Mouse (Mus musculus) neural tube, embryonic 11.5 days (tissue): ENCODE results near the gene Ptprm. TPM values are rescaled to one million over a fixed set of nuclear protein-coding genes. Genes with fewer than 3 reads are reported as not detected.
A peak's percentile ranks its signal among the peaks of the same experiment; 100 is the strongest.

Experiments
- ATAC-seq: fragments of 200-750 bp; cut with Nextera tagmentation; 2 replicates; pipeline ENCODE4 v1.8.0; 2017; ENCODE audit warnings: moderate number of reproducible peaks, mild to moderate bottlenecking, moderate TSS enrichment, moderate library complexity; ENCODE audit not compliant: insufficient read depth, low FRiP score, low TSS enrichment
- DNase-seq: peaks from one replicate; pipeline ENCODE4 v3.0.0-alpha.2; 2015; ENCODE audit warnings: low spot score
- H3K27ac ChIP-seq: fragments of 300-500 bp; sonication (generic); 2 replicates; pipeline ENCODE4 v1.5.1; 2014; ENCODE audit warnings: low read depth, mild to moderate bottlenecking, low read length
- H3K27me3 ChIP-seq: fragments of 300-500 bp; sonication (generic); 2 replicates; pipeline ENCODE4 v1.6.1; 2014; ENCODE audit warnings: mild to moderate bottlenecking, low read length, mixed read lengths; ENCODE audit not compliant: control insufficient read depth, insufficient read depth
- H3K36me3 ChIP-seq: fragments of 300-500 bp; sonication (generic); 2 replicates; pipeline ENCODE4 v1.6.1; 2014; ENCODE audit warnings: mild to moderate bottlenecking, low read length, moderate library complexity, mixed read lengths; ENCODE audit not compliant: control insufficient read depth, insufficient read depth
- H3K4me1 ChIP-seq: fragments of 300-500 bp; sonication (generic); 2 replicates; pipeline ENCODE4 v1.6.1; 2014; ENCODE audit warnings: low read length, mixed read lengths; ENCODE audit not compliant: control insufficient read depth, insufficient read depth
- H3K4me2 ChIP-seq: fragments of 300-500 bp; sonication (generic); 2 replicates; pipeline ENCODE4 v1.6.1; 2014; ENCODE audit warnings: low read depth, mild to moderate bottlenecking, moderate library complexity
- H3K4me3 ChIP-seq: fragments of 300-500 bp; sonication (generic); 2 replicates; pipeline ENCODE4 v1.5.1; 2014; ENCODE audit warnings: low read depth, low read length
- H3K9ac ChIP-seq: fragments of 300-500 bp; sonication (generic); 2 replicates; pipeline ENCODE4 v1.6.1; 2014; ENCODE audit warnings: mild to moderate bottlenecking, low read length
- H3K9me3 ChIP-seq: fragments of 300-500 bp; sonication (generic); 2 replicates; pipeline ENCODE4 v1.6.1; 2016; ENCODE audit warnings: low read length; ENCODE audit not compliant: control insufficient read depth
- WGBS: fragments of 180-500 bp; shearing (Covaris S2); extraction: QIAGEN DNeasy Blood & Tissue Kit; methylation state at CpG from one replicate; pipeline ENCODE4 v1.1.7; 2014; 5-methylcytosine and 5-hydroxymethylcytosine counted together
- polyA plus RNA-seq: library from polyadenylated mRNA; unstranded; fragments of >200 nt; fragmentation: Nextera tagmentation; extraction: Ambion mirVana; gene quantifications from 2 replicates; pipeline ENCODE4 v1.2.1, GENCODE M21; 2014

Ptprm gene
- polyA plus RNA-seq, 1 experiment from 2014 or later = 12.7 TPM

DNA sequence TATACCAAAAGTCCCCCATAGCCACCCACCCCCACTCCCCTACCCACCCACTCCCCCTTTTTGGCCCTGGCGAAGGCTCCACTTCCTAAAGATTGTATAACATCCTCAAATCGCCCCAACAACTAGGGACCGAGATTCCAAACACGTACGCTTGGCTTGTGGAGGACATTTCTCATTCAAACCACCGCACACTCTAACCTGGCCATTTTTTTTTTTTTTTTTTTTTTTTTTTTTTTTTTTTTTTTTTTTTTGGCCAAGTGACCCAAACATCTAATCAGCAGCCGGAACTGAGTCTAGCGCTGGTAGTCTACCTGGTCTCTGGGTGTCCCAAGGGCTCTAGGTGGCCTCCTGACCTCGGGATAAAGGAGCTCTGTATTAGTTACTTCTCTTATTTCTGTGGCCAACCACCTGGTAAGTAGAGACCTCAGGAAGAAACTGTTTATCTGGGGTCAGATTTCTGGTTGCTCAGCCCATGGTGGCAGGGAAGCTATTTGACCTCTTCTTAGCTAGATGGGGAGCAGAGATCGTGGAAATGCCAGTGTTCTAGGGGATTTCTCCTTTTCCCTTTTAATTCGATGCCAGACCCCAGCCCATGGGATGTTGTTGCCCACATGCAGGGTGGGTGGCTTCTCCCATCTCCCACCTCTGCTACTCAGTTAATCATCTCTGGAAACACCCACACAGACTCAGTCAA is 9.3 kb upstream of the Ptprm start:
- H3K4me2 ChIP-seq = no peak overlapping the region
- no peaks in the 10 kb centered on the region for H3K4me1 ChIP-seq
- H3K27ac ChIP-seq = no peak overlapping the region
- no peaks in the 10 kb centered on the region for H3K27me3 ChIP-seq
- H3K36me3 ChIP-seq = no peaks in the 10 kb centered on the region
- no peak for DNase-seq
- no peak overlapping the region for H3K9ac ChIP-seq
- H3K4me3 ChIP-seq = no peak overlapping the region
- 82% methylated on average over 11 of the region's 11 CpGs for WGBS
- ATAC-seq = no peak
- H3K9me3 ChIP-seq = no peaks in the 10 kb centered on the region

DNA sequence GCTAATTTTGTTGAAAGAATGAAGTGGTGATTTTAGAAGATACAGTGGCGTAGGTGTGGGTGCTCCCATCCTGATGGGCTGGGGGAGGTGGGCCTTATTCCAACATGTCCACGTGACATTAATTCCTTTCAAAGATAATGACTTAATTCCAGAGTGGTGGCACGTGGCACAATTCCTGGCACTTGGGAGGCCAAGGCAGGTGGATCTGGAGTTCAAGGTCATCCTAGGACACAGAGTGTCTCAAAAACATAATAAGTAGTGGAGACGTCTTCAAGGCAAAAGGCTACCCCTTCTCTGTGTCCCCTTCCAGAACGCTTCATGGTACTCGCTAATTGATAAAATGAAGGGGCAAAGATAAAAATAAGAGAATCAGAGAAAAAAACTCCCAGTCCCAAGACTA is 7.9 kb upstream of the Ptprm start:
- ATAC-seq (no peak), DNase-seq (no peak)
- no peak overlapping the region for H3K4me2 ChIP-seq
- no peaks in the 10 kb centered on the region for H3K27me3 ChIP-seq
- H3K9ac ChIP-seq = no peak overlapping the region
- H3K9me3 ChIP-seq = no peaks in the 10 kb centered on the region
- no peaks in the 10 kb centered on the region for H3K36me3 ChIP-seq
- no peak overlapping the region for H3K27ac ChIP-seq
- H3K4me1 ChIP-seq = no peaks in the 10 kb centered on the region
- WGBS = 90% methylated on average over 6 of the region's 6 CpGs
- no peak overlapping the region for H3K4me3 ChIP-seq

DNA sequence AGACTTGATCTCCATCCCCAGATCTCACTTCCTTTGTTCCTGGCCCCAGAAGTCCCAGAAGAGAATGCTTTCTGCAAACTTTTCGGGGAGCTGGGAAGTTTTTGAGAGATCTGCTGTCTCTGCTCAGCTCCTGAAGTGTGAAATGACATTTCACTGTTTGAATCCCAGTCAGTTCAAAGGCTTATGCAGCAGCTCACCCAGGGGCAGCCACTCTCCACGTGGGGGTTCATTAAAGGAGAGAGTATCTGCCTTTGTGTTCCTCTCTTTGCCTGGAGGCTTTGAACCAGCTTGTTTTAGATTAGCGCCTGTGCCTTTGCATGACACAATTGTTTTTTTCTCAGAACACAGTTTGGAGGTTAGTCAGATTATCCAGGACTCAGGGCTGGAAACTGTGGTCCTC is 6.3 kb upstream of the Ptprm start:
- 11% methylated on average over 3 of the region's 3 CpGs for WGBS
- Histone ChIP-seq H3K27me3 (no peaks in the 10 kb centered on the region), H3K36me3 (no peaks in the 10 kb centered on the region), H3K27ac (no peak overlapping the region), H3K9ac (no peak overlapping the region), H3K4me3 (no peak overlapping the region), H3K9me3 (no peaks in the 10 kb centered on the region), H3K4me2 (no peak overlapping the region), H3K4me1 (no peaks in the 10 kb centered on the region)
- ATAC-seq = no peak
- DNase-seq = no peak

DNA sequence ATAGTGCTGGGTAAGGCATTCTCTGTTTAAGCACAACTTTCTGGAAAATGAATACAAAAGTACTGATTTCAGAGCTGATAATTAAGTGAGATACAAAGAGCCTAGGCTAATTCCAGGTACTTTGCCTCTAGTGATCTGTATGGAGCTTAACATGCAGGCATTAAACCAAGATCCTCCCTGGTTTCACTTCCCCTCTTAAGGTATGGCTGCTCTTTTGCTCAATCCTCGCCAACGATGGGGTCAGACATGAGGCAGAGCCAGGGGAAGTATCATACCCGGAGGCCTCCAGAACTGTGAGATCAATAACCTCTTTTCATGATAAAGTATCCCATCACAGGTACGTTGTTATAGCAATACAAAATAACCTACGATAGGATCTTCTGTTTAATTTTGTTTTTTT is 5.3 kb upstream of the Ptprm start:
- Histone ChIP-seq H3K27ac (no peak overlapping the region), H3K4me3 (no peak overlapping the region), H3K27me3 (no peaks in the 10 kb centered on the region), H3K9me3 (no peaks in the 10 kb centered on the region), H3K9ac (no peak overlapping the region), H3K4me1 (0 out of 2 replicates have a peak, but pooled peaks cover 2% of the 10 kb centered on the region), H3K4me2 (no peak overlapping the region), H3K36me3 (no peaks in the 10 kb centered on the region)
- DNase-seq (no peak), ATAC-seq (no peak)
- 94% methylated on average over 5 of the region's 5 CpGs for WGBS

DNA sequence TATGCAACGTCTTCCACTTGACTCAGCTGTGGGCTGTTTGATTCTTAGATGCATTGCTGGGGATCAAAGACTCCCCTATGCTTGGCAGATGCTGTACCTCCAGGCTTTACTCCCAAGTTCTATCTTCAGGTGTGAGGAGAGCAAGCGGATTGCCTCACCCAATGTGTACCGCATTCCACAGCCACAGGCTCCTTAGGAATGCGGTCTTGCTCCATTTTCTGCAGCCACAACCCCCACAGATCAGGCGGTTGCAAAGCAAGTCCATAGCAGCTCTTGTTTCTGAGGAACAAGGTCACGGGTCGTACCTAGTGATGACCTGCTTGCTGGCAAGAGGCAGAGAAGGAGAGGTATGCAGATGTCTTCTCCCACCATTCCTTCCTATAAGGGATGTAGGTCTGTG is 4.3 kb upstream of the Ptprm start:
- WGBS = 87% methylated on average over 7 of the region's 7 CpGs
- Histone ChIP-seq H3K27ac (no peak overlapping the region), H3K27me3 (no peaks in the 10 kb centered on the region), H3K9ac (no peak overlapping the region), H3K9me3 (no peaks in the 10 kb centered on the region), H3K4me3 (no peak overlapping the region), H3K4me1 (0 out of 2 replicates have a peak, but pooled peaks cover 2% of the 10 kb centered on the region), H3K36me3 (no peaks in the 10 kb centered on the region), H3K4me2 (no peak overlapping the region)
- DNase-seq (no peak), ATAC-seq (no peak)

DNA sequence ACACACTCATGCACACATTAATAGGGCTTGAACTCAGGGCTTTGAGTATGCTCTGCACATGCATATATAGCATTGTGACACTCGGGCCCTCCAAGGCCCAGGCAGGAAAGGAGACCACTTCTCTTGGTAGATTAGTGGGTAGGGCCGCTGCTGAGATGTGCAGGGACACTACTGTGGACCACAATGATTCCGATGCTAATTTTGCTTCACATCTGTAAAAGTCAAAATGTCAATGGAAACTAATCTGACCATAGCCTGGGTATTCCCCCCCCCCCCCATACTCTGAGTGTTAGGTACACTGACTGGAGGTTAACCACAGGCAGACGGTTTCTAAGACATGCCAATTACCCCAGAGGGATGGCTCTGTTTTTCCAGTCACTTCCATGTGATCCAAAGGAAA is 2.9 kb upstream of the Ptprm start:
- H3K4me3 ChIP-seq = no peak overlapping the region
- no peak for DNase-seq
- no peaks in the 10 kb centered on the region for H3K36me3 ChIP-seq
- 85% methylated on average over 4 of the region's 4 CpGs for WGBS
- no peak overlapping the region for H3K27ac ChIP-seq
- 0 out of 2 replicates have a peak, but pooled peaks cover 2% of the 10 kb centered on the region for H3K4me1 ChIP-seq
- H3K9me3 ChIP-seq = no peaks in the 10 kb centered on the region
- no peaks in the 10 kb centered on the region for H3K27me3 ChIP-seq
- no peak for ATAC-seq
- H3K9ac ChIP-seq = no peak overlapping the region
- no peak overlapping the region for H3K4me2 ChIP-seq

DNA sequence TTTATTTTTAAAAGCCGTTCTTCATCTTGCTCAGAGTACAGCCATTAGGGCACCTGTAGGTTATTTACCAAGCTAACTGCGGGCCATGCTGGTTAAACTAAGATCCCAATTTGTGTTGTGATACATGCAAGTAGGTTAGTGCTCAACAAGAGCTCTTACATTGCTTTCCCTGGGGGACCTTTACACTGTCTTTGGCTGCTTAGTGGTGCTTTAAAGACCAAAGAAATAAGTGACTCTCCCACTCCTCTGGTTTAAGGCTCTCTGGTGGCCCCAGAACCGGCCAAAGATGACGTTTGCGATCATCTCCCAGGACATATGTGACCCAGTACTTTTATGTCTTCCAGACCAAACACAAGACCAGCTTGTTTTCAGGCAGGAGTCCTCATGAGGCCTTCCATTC is 994 bp upstream of the Ptprm start:
- no peak for ATAC-seq
- Histone ChIP-seq H3K9ac (no peak overlapping the region), H3K36me3 (no peaks in the 10 kb centered on the region), H3K27me3 (no peaks in the 10 kb centered on the region), H3K4me1 (0 out of 2 replicates have a peak, but pooled peaks cover 2% of the 10 kb centered on the region), H3K4me2 (peak overlapping the region; percentile 95), H3K4me3 (no peak overlapping the region), H3K27ac (no peak overlapping the region), H3K9me3 (no peaks in the 10 kb centered on the region)
- WGBS = 33% methylated on average over 5 of the region's 5 CpGs
- peak; percentile 17 for DNase-seq

DNA sequence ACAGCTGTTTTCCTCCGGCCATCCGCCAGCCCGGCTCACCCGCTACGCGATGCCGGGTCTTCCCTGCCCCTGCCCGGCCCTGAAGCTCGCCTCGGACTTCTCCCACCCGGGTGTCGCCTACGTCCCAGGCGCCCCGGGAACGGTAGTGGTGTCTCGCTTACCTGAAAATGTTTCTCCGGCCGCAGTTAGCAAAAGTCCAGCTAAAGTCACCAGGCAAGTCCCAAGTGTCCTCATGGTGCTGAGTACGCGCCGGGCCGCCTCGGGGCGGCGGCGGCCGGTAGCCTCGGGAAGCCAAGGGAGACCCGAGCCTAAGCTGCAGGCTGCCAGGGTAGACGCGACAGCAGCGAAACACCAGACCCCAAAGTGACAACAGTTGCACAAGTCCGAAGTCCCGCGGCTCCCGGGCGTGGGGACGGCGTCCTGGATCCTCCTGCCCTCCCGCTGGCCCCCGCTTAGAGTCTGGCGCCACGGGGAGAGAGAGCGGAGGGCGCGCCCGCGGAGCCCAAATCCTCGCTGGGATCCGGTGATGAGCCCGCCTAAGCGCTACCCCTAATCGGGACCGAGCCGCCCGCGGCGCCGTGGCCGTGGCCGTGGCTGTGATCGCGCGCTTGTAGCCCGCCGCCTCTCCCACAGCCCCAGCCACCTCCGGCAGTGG is 334 bp downstream of the Ptprm start:
- Histone ChIP-seq H3K36me3 (no peaks in the 10 kb centered on the region), H3K4me2 (peak overlapping the region; percentile 95), H3K4me1 (0 out of 2 replicates have a peak, but pooled peaks cover 2% of the 10 kb centered on the region), H3K4me3 (peak overlapping the region; percentile 53), H3K27ac (no peak overlapping the region), H3K27me3 (no peaks in the 10 kb centered on the region), H3K9me3 (no peaks in the 10 kb centered on the region), H3K9ac (peak overlapping the region; percentile 62)
- peak; percentile 74 for DNase-seq
- WGBS = under 1% methylated on average over 67 of the region's 68 CpGs
- peak; percentile 58 for ATAC-seq
